Mouse (Mus musculus): ENCODE results near the gene Rnf123. TPM values are rescaled to one million over a fixed set of nuclear protein-coding genes. Genes with fewer than 3 reads are reported as not detected.

The Rnf123 gene
- polyA plus RNA-seq, 1 experiment from 2014 or later: 37.2 TPM

DNA sequence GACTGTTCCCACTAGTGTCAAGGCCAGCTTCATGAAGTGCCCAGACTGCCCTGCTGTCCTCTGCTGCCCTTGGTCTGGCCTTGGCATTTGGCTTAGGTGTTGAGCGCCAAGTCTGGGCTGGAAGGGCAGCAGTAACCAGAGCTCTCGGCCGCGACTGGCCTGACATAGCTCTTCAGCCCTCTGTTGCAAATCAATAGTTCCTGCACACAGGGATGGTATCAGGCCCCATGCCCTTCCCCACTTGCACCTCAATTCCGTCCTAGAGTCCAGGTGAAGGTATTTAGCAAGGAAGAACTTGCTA lies 25.9 kb downstream of the Rnf123 start:
- H3K9me3 ChIP-seq (ENCODE audit: control insufficient read depth, low read length): no peaks in the 10 kb centered on the region
- H3K27me3 ChIP-seq (ENCODE audit: control insufficient read depth, insufficient read depth, low read length): no peaks in the 10 kb centered on the region
- ATAC-seq (ENCODE audit: insufficient number of reproducible peaks, insufficient read depth, low FRiP score, low read depth): no peak
- H3K36me3 ChIP-seq (ENCODE audit: control insufficient read depth, insufficient read depth, low read length): peaks cover 84% of the 10 kb centered on the region
- no peak overlapping the region for H3K9ac ChIP-seq (ENCODE audit: low read length)
- WGBS: 82% methylated on average over 5 of the region's 5 CpGs
- H3K4me3 ChIP-seq (ENCODE audit: control insufficient read depth in 1 of 2, insufficient read depth in 1 of 2, low read depth in 1 of 2, low read length in 2 of 2): no peak overlapping the region
- H3K27ac ChIP-seq (replicated peaks in 1 of 2; ENCODE audit: control insufficient read depth in 1 of 2, insufficient read depth in 1 of 2, low read depth in 2 of 2, low read length in 2 of 2): no peak overlapping the region
- peaks cover 5 to 9% of the 10 kb centered on the region in 2 experiments for H3K4me1 ChIP-seq (ENCODE audit: control insufficient read depth in 2 of 2, insufficient read depth in 2 of 2, low read length in 2 of 2)
- no peak overlapping the region for H3K4me2 ChIP-seq (ENCODE audit: low read length)

- H3K9ac ChIP-seq (ENCODE audit: low read length): no peak overlapping the region
- peaks cover 84% of the 10 kb centered on the region for H3K36me3 ChIP-seq (ENCODE audit: control insufficient read depth, insufficient read depth, low read length)
- H3K4me1 ChIP-seq (ENCODE audit: control insufficient read depth in 2 of 2, insufficient read depth in 2 of 2, low read length in 2 of 2): peaks cover 5 to 9% of the 10 kb centered on the region in 2 experiments
- H3K4me2 ChIP-seq (ENCODE audit: low read length): no peak overlapping the region
- no peak overlapping the region for H3K27ac ChIP-seq (replicated peaks in 1 of 2; ENCODE audit: control insufficient read depth in 1 of 2, insufficient read depth in 1 of 2, low read depth in 2 of 2, low read length in 2 of 2)
- no peak for ATAC-seq (ENCODE audit: insufficient number of reproducible peaks, insufficient read depth, low FRiP score, low read depth)
- no peak overlapping the region for H3K4me3 ChIP-seq (ENCODE audit: control insufficient read depth in 1 of 2, insufficient read depth in 1 of 2, low read depth in 1 of 2, low read length in 2 of 2)
- no peaks in the 10 kb centered on the region for H3K27me3 ChIP-seq (ENCODE audit: control insufficient read depth, insufficient read depth, low read length)
- 85% methylated on average over 28 of the region's 28 CpGs for WGBS
- no peaks in the 10 kb centered on the region for H3K9me3 ChIP-seq (ENCODE audit: control insufficient read depth, low read length)
Observed at GRCm38 (mm10) chr9:108056361-108057261, 26.5 kb downstream of the Rnf123 start.

DNA sequence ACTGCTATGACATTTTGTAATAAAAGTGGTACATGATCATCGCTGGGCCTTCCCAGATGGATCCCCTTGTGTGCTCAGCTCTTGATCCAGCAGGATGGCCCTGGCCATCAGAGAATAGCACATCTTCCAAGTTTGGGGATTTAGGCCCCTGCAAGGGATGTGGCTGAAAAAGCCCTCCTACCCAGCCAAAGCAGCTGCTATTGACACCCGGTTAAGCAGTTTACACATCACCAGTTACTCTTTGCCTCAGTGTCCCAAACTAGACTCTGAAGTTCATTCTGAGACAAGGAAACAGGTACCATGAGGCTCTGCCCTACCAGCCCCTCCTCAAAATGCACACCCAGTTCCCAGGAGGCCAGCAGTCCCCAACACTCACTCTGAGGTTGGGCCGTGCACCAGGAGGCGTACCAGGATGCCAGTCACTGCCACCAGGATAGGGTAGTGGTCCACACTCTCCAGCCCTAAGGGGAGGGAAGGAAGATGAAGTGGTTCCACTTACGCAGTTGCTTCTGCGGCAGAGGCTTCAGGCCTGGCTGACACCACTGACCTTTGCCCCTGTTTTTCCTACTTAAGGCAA lies 27.4 kb downstream of the Rnf123 start:
- H3K4me2 ChIP-seq (ENCODE audit: low read length): no peak overlapping the region
- no peaks in the 10 kb centered on the region for H3K9me3 ChIP-seq (ENCODE audit: control insufficient read depth, low read length)
- H3K4me3 ChIP-seq (ENCODE audit: control insufficient read depth in 1 of 2, insufficient read depth in 1 of 2, low read depth in 1 of 2, low read length in 2 of 2): no peak overlapping the region
- peaks cover 5 to 9% of the 10 kb centered on the region in 2 experiments for H3K4me1 ChIP-seq (ENCODE audit: control insufficient read depth in 2 of 2, insufficient read depth in 2 of 2, low read length in 2 of 2)
- WGBS: 81% methylated on average over 6 of the region's 6 CpGs
- no peak for ATAC-seq (ENCODE audit: insufficient number of reproducible peaks, insufficient read depth, low FRiP score, low read depth)
- peaks cover 86% of the 10 kb centered on the region for H3K36me3 ChIP-seq (ENCODE audit: control insufficient read depth, insufficient read depth, low read length)
- no peak overlapping the region for H3K9ac ChIP-seq (ENCODE audit: low read length)
- H3K27ac ChIP-seq (replicated peaks in 1 of 2; ENCODE audit: control insufficient read depth in 1 of 2, insufficient read depth in 1 of 2, low read depth in 2 of 2, low read length in 2 of 2): no peak overlapping the region
- no peaks in the 10 kb centered on the region for H3K27me3 ChIP-seq (ENCODE audit: control insufficient read depth, insufficient read depth, low read length)

DNA sequence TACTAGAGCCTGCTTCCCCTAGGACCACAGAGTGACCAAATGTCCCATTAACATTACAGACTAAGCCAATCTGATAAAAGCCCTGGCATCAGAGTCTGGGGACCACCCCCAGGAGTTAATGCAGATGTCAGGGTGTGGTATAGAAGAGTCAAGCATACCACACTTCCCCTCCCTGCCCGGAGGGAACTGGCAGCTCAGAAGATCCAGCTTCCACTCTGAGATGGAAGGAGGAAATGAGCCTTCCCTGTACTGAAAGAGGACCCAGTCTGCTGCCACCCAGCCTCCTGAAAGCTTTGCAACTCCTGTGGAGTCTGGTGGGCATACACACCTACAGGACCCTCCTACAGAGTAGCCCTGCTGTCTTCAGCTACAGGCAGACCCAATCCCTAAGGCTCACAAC lies 28.1 kb downstream of the Rnf123 start:
- 74% methylated on average over 1 of the region's 1 CpGs for WGBS
- Histone ChIP-seq H3K9me3 (ENCODE audit: control insufficient read depth, low read length) (no peaks in the 10 kb centered on the region), H3K4me2 (ENCODE audit: low read length) (no peak overlapping the region), H3K27me3 (ENCODE audit: control insufficient read depth, insufficient read depth, low read length) (no peaks in the 10 kb centered on the region), H3K4me1 (ENCODE audit: control insufficient read depth in 2 of 2, insufficient read depth in 2 of 2, low read length in 2 of 2) (peaks cover 6% of the 10 kb centered on the region in 2 experiments), H3K9ac (ENCODE audit: low read length) (no peak overlapping the region), H3K4me3 (ENCODE audit: control insufficient read depth in 1 of 2, insufficient read depth in 1 of 2, low read depth in 1 of 2, low read length in 2 of 2) (no peak overlapping the region), H3K36me3 (ENCODE audit: control insufficient read depth, insufficient read depth, low read length) (peaks cover 86% of the 10 kb centered on the region), H3K27ac (replicated peaks in 1 of 2; ENCODE audit: control insufficient read depth in 1 of 2, insufficient read depth in 1 of 2, low read depth in 2 of 2, low read length in 2 of 2) (no peak overlapping the region)
- ATAC-seq (ENCODE audit: insufficient number of reproducible peaks, insufficient read depth, low FRiP score, low read depth): no peak

DNA sequence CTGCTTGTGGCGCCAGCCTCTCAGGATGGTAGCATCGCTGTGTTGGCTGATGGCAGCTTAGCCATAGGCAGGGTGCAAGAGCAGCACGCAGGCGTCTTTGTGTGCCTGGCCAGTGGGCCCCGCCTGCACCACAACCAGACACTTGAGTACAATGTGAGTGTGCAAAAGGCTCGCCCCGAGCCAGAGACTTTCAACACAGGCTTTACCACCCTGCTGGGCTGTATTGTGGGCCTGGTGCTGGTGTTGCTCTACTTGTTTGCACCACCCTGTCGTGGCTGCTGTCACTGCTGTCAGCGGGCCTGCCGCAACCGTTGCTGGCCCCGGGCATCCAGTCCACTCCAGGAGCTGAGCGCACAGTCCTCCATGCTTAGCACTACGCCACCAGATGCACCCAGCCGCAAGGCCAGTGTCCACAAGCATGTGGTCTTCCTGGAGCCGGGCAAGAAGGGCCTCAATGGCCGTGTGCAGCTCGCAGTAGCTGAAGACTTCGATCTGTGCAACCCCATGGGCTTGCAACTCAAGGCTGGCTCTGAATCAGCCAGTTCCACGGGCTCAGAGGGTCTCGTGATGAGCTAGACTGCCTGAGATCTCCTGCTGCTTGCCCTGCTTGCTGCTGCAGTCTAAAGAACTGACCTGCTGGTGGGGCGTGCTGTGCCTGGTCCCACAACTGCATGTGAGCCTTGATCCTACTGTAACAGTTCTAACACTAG lies 28.7 kb downstream of the Rnf123 start:
- Histone ChIP-seq H3K4me3 (ENCODE audit: control insufficient read depth in 1 of 2, insufficient read depth in 1 of 2, low read depth in 1 of 2, low read length in 2 of 2) (no peak overlapping the region), H3K9ac (ENCODE audit: low read length) (no peak overlapping the region), H3K27me3 (ENCODE audit: control insufficient read depth, insufficient read depth, low read length) (no peaks in the 10 kb centered on the region), H3K4me1 (ENCODE audit: control insufficient read depth in 2 of 2, insufficient read depth in 2 of 2, low read length in 2 of 2) (peaks cover 10 to 12% of the 10 kb centered on the region in 2 experiments), H3K36me3 (ENCODE audit: control insufficient read depth, insufficient read depth, low read length) (peaks cover 82% of the 10 kb centered on the region), H3K27ac (replicated peaks in 1 of 2; ENCODE audit: control insufficient read depth in 1 of 2, insufficient read depth in 1 of 2, low read depth in 2 of 2, low read length in 2 of 2) (no peak overlapping the region), H3K4me2 (ENCODE audit: low read length) (no peak overlapping the region), H3K9me3 (ENCODE audit: control insufficient read depth, low read length) (no peaks in the 10 kb centered on the region)
- WGBS: 90% methylated on average over 22 of the region's 22 CpGs
- ATAC-seq (ENCODE audit: insufficient number of reproducible peaks, insufficient read depth, low FRiP score, low read depth): no peak

DNA sequence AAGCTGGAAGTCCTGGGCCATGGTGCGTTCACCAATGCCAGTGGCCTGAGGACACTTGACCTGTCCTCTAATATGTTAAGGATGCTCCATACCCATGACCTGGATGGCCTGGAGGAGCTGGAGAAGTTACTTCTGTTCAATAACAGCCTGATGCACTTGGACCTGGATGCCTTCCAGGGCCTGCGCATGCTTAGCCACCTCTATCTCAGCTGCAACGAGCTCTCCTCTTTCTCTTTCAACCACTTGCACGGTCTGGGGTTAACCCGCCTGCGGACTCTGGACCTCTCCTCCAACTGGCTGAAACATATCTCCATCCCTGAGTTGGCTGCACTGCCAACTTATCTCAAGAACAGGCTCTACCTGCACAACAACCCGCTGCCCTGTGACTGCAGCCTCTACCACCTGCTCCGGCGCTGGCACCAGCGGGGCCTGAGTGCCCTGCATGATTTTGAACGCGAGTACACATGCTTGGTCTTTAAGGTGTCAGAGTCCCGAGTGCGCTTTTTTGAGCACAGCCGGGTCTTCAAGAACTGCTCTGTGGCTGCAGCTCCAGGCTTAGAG lies 29.4 kb downstream of the Rnf123 start:
- no peaks in the 10 kb centered on the region for H3K27me3 ChIP-seq (ENCODE audit: control insufficient read depth, insufficient read depth, low read length)
- H3K36me3 ChIP-seq (ENCODE audit: control insufficient read depth, insufficient read depth, low read length): peaks cover 75% of the 10 kb centered on the region
- no peaks in the 10 kb centered on the region for H3K9me3 ChIP-seq (ENCODE audit: control insufficient read depth, low read length)
- H3K27ac ChIP-seq (replicated peaks in 1 of 2; ENCODE audit: control insufficient read depth in 1 of 2, insufficient read depth in 1 of 2, low read depth in 2 of 2, low read length in 2 of 2): no peak overlapping the region
- no peak overlapping the region; the same call in 1 of the 2 replicates for H3K9ac ChIP-seq (ENCODE audit: low read length)
- peaks cover 10 to 14% of the 10 kb centered on the region in 2 experiments for H3K4me1 ChIP-seq (ENCODE audit: control insufficient read depth in 2 of 2, insufficient read depth in 2 of 2, low read length in 2 of 2)
- 86% methylated on average over 15 of the region's 15 CpGs for WGBS
- no peak overlapping the region for H3K4me3 ChIP-seq (ENCODE audit: control insufficient read depth in 1 of 2, insufficient read depth in 1 of 2, low read depth in 1 of 2, low read length in 2 of 2)
- ATAC-seq (ENCODE audit: insufficient number of reproducible peaks, insufficient read depth, low FRiP score, low read depth): no peak
- H3K4me2 ChIP-seq (ENCODE audit: low read length): no peak overlapping the region; the same call in 1 of the 2 replicates

DNA sequence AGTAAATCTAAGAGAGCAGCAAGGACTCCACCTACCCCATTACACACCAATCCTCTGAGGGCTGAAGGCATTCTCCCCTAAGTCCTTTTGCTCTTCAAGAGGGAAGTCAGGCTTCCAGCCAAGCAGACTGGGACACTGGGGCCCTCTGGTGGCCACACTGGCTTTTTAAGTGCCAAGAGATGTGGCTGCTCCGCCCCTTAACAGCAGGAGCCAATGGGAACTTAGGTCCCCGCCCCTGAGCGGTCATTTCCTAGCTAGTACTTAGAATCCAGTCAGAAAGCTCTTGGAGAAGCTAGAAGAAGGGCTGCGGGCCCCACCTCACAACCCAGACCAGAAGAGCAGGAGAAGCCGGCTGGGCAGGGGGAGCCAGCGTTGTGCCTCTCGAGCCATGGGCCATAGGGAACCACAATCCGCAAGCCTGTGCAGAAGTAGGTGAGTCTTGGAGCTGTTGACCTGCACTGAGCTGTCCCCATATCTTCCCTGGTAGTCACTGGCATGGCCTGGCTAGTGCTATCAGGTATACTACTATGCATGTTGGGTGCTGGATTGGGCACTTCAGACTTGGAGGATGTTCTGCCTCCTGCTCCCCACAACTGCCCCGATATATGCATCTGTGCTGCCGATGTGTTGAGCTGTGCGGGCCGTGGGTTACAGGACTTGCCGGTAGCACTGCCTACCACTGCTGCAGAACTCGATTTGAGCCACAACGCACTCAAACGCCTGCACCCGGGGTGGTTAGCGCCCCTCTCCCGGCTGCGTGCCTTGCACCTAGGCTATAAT lies 30.1 kb downstream of the Rnf123 start, which contains the start of gene Amigo3:
Gene Amigo3, plus strand, starts transcription at position 275 of the 780 bp plus-strand sequence.
- H3K4me3 ChIP-seq (ENCODE audit: control insufficient read depth in 1 of 2, insufficient read depth in 1 of 2, low read depth in 1 of 2, low read length in 2 of 2): peak within 1 kb of the TSS; percentile 8 to 22; a peak in 2 of 4 replicates
- peaks cover 68% of the 10 kb centered on the region for H3K36me3 ChIP-seq (ENCODE audit: control insufficient read depth, insufficient read depth, low read length)
- peak within 1 kb of the TSS; percentile 58 for H3K4me2 ChIP-seq (ENCODE audit: low read length)
- peaks cover 11 to 18% of the 10 kb centered on the region in 2 experiments for H3K4me1 ChIP-seq (ENCODE audit: control insufficient read depth in 2 of 2, insufficient read depth in 2 of 2, low read length in 2 of 2)
- H3K27me3 ChIP-seq (ENCODE audit: control insufficient read depth, insufficient read depth, low read length): no peaks in the 10 kb centered on the region
- WGBS: 48% methylated on average over 20 of the region's 20 CpGs
- peak within 1 kb of the TSS; percentile 50; the same call in 1 of the 2 replicates for H3K9ac ChIP-seq (ENCODE audit: low read length)
- H3K9me3 ChIP-seq (ENCODE audit: control insufficient read depth, low read length): no peaks in the 10 kb centered on the region
- ATAC-seq (ENCODE audit: insufficient number of reproducible peaks, insufficient read depth, low FRiP score, low read depth): peak; percentile 47; the same call in 1 of the 2 replicates
- peak within 1 kb of the TSS; percentile 31 to 58; a peak in 3 of 4 replicates for H3K27ac ChIP-seq (replicated peaks in 1 of 2; ENCODE audit: control insufficient read depth in 1 of 2, insufficient read depth in 1 of 2, low read depth in 2 of 2, low read length in 2 of 2)

Data from heart, embryonic 14.5 days (tissue).